Mouse (Mus musculus): Measurements from ENCODE around the gene AC129217.1. TPM values are rescaled to one million over a fixed set of nuclear protein-coding genes. Genes with fewer than 3 reads are reported as not detected.
A peak's percentile ranks its signal among the peaks of the same experiment; 100 is the strongest.

Gene AC129217.1
- polyA plus RNA-seq, 1 experiment, result not detected

GRCm38 (mm10) chr19:8875031-8875430 is 45.5 kb downstream of the AC129217.1 start:
- no peak for TF ChIP-seq POLR2A (IDR thresholded peaks at IDR 0.05; ENCODE audit: borderline replicate concordance, extremely low read depth, insufficient read depth, insufficient read length, poor library complexity, severe bottlenecking)
- no peak for TF ChIP-seq CTCF (IDR thresholded peaks at IDR 0.05; ENCODE audit: borderline replicate concordance, extremely low read depth, insufficient read depth, insufficient read length)
- no peak for DNase-seq (ENCODE audit: low read depth)

GRCm38 (mm10) chr19:8880311-8881033 is 50.9 kb downstream of the AC129217.1 start, which contains the start of gene Uqcc3:
TSS of gene Uqcc3 (minus strand) at chr19:8880923.
- peak; percentile 96 for DNase-seq (ENCODE audit: low read depth)
- TF ChIP-seq POLR2A (IDR thresholded peaks at IDR 0.05; ENCODE audit: borderline replicate concordance, extremely low read depth, insufficient read depth, insufficient read length, poor library complexity, severe bottlenecking) (peak; percentile 56; the same call in 1 of the 2 replicates), CTCF (IDR thresholded peaks at IDR 0.05; ENCODE audit: borderline replicate concordance, extremely low read depth, insufficient read depth, insufficient read length) (no peak)

- no peak for DNase-seq (ENCODE audit: low read depth)
- TF ChIP-seq POLR2A (IDR thresholded peaks at IDR 0.05; ENCODE audit: borderline replicate concordance, extremely low read depth, insufficient read depth, insufficient read length, poor library complexity, severe bottlenecking) (no peak), CTCF (IDR thresholded peaks at IDR 0.05; ENCODE audit: borderline replicate concordance, extremely low read depth, insufficient read depth, insufficient read length) (no peak)
Measured at GRCm38 (mm10) chr19:8881034-8881392, 51.4 kb downstream of the AC129217.1 start.

GRCm38 (mm10) chr19:8883616-8884015 is 54.0 kb downstream of the AC129217.1 start, which contains the start of the genes Lbhd1 and Gm49403:
TSS of gene Lbhd1 (plus strand) at chr19:8883732.
TSS of gene Gm49403 (plus strand) at chr19:8883930.
- DNase-seq (ENCODE audit: low read depth), result no peak
- TF ChIP-seq POLR2A (IDR thresholded peaks at IDR 0.05; ENCODE audit: borderline replicate concordance, extremely low read depth, insufficient read depth, insufficient read length, poor library complexity, severe bottlenecking) (no peak), CTCF (IDR thresholded peaks at IDR 0.05; ENCODE audit: borderline replicate concordance, extremely low read depth, insufficient read depth, insufficient read length) (no peak)

DNA sequence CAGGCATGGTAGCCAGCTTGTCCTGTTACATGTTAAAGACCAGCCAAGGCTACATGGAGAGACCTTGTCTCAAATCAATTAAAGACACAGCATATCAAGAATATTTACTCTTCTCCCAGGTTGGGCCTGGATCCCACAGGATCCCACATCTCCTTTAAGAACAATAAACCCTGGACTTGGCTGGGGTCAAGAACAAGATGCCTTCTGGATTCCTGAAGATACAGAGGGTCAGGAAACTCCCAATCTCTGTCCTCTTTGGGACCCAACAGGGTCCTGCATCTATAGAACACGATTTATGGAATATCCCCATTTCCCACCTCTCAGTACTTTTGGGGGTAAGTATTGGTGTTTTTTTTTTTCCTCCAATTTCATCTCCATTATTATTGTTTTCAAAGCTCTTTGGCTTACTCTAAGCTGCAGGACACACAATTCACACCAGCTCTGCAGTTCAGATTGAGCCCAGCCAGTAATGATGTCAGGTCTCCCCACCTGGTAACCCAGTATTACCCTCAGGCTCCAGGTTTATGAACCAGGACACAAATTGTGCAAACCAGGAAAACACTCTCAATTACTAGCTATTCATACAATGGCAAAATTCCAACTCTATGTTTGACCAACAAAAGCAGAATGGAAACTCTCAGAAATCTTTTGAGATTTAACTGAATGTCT is 57.5 kb downstream of the AC129217.1 start:
- no peak for DNase-seq (ENCODE audit: low read depth)
- TF ChIP-seq CTCF (IDR thresholded peaks at IDR 0.05; ENCODE audit: borderline replicate concordance, extremely low read depth, insufficient read depth, insufficient read length), result no peak
- TF ChIP-seq POLR2A (IDR thresholded peaks at IDR 0.05; ENCODE audit: borderline replicate concordance, extremely low read depth, insufficient read depth, insufficient read length, poor library complexity, severe bottlenecking), result no peak

GRCm38 (mm10) chr19:8887585-8888463 is 58.3 kb downstream of the AC129217.1 start:
- DNase-seq (ENCODE audit: low read depth), result no peak
- TF ChIP-seq CTCF (IDR thresholded peaks at IDR 0.05; ENCODE audit: borderline replicate concordance, extremely low read depth, insufficient read depth, insufficient read length) (no peak), POLR2A (IDR thresholded peaks at IDR 0.05; ENCODE audit: borderline replicate concordance, extremely low read depth, insufficient read depth, insufficient read length, poor library complexity, severe bottlenecking) (no peak)

DNA sequence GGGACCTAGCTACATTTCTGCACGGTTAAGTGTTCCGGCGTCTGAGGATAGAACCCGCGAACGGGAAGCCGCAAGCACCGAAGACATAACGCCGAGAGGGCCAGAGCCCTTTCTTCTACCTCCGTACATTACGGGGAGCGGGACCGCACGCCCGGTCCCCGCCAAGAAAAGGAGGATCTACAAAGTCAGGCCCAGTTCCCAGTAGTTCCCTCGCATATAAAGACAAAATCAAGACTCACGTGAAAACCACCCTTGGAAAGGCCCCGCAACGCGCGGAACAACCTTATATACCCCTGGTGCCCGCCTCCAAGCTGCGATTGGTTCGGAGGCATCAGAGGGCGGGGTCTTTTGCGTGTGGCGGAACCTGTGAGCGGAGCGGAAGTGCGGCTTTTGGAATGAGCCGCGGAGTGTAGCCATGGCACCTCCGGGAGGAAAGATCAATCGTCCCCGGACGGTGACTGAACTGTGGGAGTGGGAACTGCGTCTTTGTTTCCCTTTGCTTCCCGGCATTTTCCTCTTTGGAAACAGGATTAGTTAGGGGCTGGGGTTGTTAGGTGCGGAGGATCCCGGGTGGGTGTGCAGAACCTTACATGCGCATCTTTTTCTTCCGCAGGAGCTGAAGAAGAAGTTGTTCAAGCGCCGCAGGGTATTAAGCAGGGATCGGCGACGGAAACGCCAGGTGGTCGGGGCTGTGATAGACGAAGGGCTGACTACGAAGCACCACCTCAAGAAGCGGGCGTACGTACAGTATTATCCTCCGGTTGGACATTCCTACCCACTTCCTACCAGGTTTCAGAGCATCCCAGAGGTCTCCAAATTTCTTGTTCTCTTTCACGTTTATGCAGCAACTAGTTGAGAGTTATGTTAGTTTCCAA is 59.2 kb downstream of the AC129217.1 start, which contains the start of the genes 1810009A15Rik and Gm49416:
Gene 1810009A15Rik, plus strand, starts transcription at position 343 of the 875 bp plus-strand sequence.
Gene Gm49416, plus strand, starts transcription at position 416 of the 875 bp plus-strand sequence.
- TF ChIP-seq POLR2A (IDR thresholded peaks at IDR 0.05; ENCODE audit: borderline replicate concordance, extremely low read depth, insufficient read depth, insufficient read length, poor library complexity, severe bottlenecking) (peak; percentile 60; the same call in 1 of the 2 replicates), CTCF (IDR thresholded peaks at IDR 0.05; ENCODE audit: borderline replicate concordance, extremely low read depth, insufficient read depth, insufficient read length) (no peak)

More for the DNA sequence above, 59.2 kb downstream of the AC129217.1 start, which contains the start of the genes 1810009A15Rik and Gm49416:
- peak; percentile 99 for DNase-seq (ENCODE audit: low read depth)

Other genes starting within 250 kb of the AC129217.1 start
- gene Slc22a8, start 238.5 kb upstream of the AC129217.1 start, polyA plus RNA-seq (2012; rRNA removed), result 6.7 and 8.0 TPM in 2 replicates
- gene Slc22a6, start 211.7 kb upstream of the AC129217.1 start, polyA plus RNA-seq (2012; rRNA removed), result 12.2 and 13.2 TPM in 2 replicates
- 1.5 and 2.5 TPM in 2 replicates for gene Chrm1, start 166.0 kb upstream of the AC129217.1 start, polyA plus RNA-seq (2012; rRNA removed)
- 147 and 159 TPM in 2 replicates for gene Slc3a2, start 106.4 kb upstream of the AC129217.1 start, polyA plus RNA-seq (2012; rRNA removed)
- 57.3 and 65.8 TPM in 2 replicates for gene Wdr74, start 93.9 kb upstream of the AC129217.1 start, polyA plus RNA-seq (2012; rRNA removed)
- gene 1700092M07Rik, start 89.1 kb upstream of the AC129217.1 start, polyA plus RNA-seq (2012; rRNA removed), result 1.9 and 2.4 TPM in 2 replicates
- 117 TPM in 2 replicates for gene Stx5a, start 88.4 kb upstream of the AC129217.1 start, polyA plus RNA-seq (2012; rRNA removed)
- gene Nxf1, start 72.7 kb upstream of the AC129217.1 start, polyA plus RNA-seq (2012; rRNA removed), result 176 and 264 TPM in 2 replicates
- 224 and 402 TPM in 2 replicates for gene Tmem223, start 58.8 kb upstream of the AC129217.1 start, polyA plus RNA-seq (2012; rRNA removed)
- gene Tmem179b, start 55.3 kb upstream of the AC129217.1 start, polyA plus RNA-seq (2012; rRNA removed), result 25.4 and 37.6 TPM in 2 replicates
- 27.6 and 29.8 TPM in 2 replicates for gene Taf6l, start 43.4 kb upstream of the AC129217.1 start, polyA plus RNA-seq (2012; rRNA removed)
- 112 and 163 TPM in 2 replicates for gene Polr2g, start 31.2 kb upstream of the AC129217.1 start, polyA plus RNA-seq (2012; rRNA removed)
- gene Zbtb3, start 27.2 kb upstream of the AC129217.1 start, polyA plus RNA-seq (2012; rRNA removed), result 5.9 and 7.9 TPM in 2 replicates
- gene Ttc9c, start 10.4 kb upstream of the AC129217.1 start, polyA plus RNA-seq (2012; rRNA removed), result 53.6 and 57.3 TPM in 2 replicates
- 59.9 and 85.5 TPM in 2 replicates for gene Hnrnpul2, start 9.8 kb upstream of the AC129217.1 start, polyA plus RNA-seq (2012; rRNA removed)
- gene Bscl2, start 7.7 kb downstream of the AC129217.1 start, polyA plus RNA-seq (2012; rRNA removed), result 92.6 and 101 TPM in 2 replicates
- 187 and 233 TPM in 2 replicates for gene Gng3, start 9.4 kb downstream of the AC129217.1 start, polyA plus RNA-seq (2012; rRNA removed)
- gene Lrrn4cl, start 21.0 kb downstream of the AC129217.1 start, polyA plus RNA-seq (2012; rRNA removed), result 0.90 and 1.4 TPM in 2 replicates
- gene Ubxn1, start 41.7 kb downstream of the AC129217.1 start, polyA plus RNA-seq (2012; rRNA removed), result 105 and 111 TPM in 2 replicates
- 45.4 and 46.9 TPM in 2 replicates for gene Uqcc3, start 51.1 kb downstream of the AC129217.1 start, polyA plus RNA-seq (2012; rRNA removed)
- gene Lbhd1, start 54.0 kb downstream of the AC129217.1 start, polyA plus RNA-seq (2012; rRNA removed), result 5.5 and 6.8 TPM in 2 replicates
- gene Gm49403, start 54.2 kb downstream of the AC129217.1 start, polyA plus RNA-seq (2012; rRNA removed), result not detected in 2 replicates
- 43.0 and 52.4 TPM in 2 replicates for gene 1810009A15Rik, start 59.1 kb downstream of the AC129217.1 start, polyA plus RNA-seq (2012; rRNA removed)
- gene Gm49416, start 59.2 kb downstream of the AC129217.1 start, polyA plus RNA-seq (2012; rRNA removed), result 0.23 and 0.33 TPM in 2 replicates
- gene Ints5, start 63.2 kb downstream of the AC129217.1 start, polyA plus RNA-seq (2012; rRNA removed), result 31.4 and 37.1 TPM in 2 replicates
- gene Ganab, start 68.3 kb downstream of the AC129217.1 start, polyA plus RNA-seq (2012; rRNA removed), result 155 and 182 TPM in 2 replicates
- gene B3gat3, start 90.6 kb downstream of the AC129217.1 start, polyA plus RNA-seq (2012; rRNA removed), result 136 and 174 TPM in 2 replicates
- gene Rom1, start 99.6 kb downstream of the AC129217.1 start, polyA plus RNA-seq (2012; rRNA removed), result 2.4 and 2.5 TPM in 2 replicates
- gene Eml3, start 99.8 kb downstream of the AC129217.1 start, polyA plus RNA-seq (2012; rRNA removed), result 14.7 and 17.5 TPM in 2 replicates
- gene Mta2, start 112.1 kb downstream of the AC129217.1 start, polyA plus RNA-seq (2012; rRNA removed), result 35.1 and 57.9 TPM in 2 replicates
- gene Tut1, start 124.1 kb downstream of the AC129217.1 start, polyA plus RNA-seq (2012; rRNA removed), result 25.3 and 31.5 TPM in 2 replicates
- gene Eef1g, start 137.3 kb downstream of the AC129217.1 start, polyA plus RNA-seq (2012; rRNA removed), result 371 and 527 TPM in 2 replicates
- 2.5 and 6.0 TPM in 2 replicates for gene Ahnak, start 159.5 kb downstream of the AC129217.1 start, polyA plus RNA-seq (2012; rRNA removed)